Mouse (Mus musculus): Measurements from ENCODE around the gene Naxd.

GRCm38 (mm10) chr8:11498281-11498680 lies 975 bp downstream of the Naxd start:
- no peak for TF ChIP-seq POLR2A (IDR thresholded peaks at IDR 0.05; ENCODE audit: low read depth, low read length)
- TF ChIP-seq CTCF (IDR thresholded peaks at IDR 0.05; ENCODE audit: extremely low read depth, insufficient read length, insufficient replicate concordance, low read depth, low read length), result no peak
